11 mouse cellular contexts compared by ENCODE assay signal in the genomic region with DNA sequence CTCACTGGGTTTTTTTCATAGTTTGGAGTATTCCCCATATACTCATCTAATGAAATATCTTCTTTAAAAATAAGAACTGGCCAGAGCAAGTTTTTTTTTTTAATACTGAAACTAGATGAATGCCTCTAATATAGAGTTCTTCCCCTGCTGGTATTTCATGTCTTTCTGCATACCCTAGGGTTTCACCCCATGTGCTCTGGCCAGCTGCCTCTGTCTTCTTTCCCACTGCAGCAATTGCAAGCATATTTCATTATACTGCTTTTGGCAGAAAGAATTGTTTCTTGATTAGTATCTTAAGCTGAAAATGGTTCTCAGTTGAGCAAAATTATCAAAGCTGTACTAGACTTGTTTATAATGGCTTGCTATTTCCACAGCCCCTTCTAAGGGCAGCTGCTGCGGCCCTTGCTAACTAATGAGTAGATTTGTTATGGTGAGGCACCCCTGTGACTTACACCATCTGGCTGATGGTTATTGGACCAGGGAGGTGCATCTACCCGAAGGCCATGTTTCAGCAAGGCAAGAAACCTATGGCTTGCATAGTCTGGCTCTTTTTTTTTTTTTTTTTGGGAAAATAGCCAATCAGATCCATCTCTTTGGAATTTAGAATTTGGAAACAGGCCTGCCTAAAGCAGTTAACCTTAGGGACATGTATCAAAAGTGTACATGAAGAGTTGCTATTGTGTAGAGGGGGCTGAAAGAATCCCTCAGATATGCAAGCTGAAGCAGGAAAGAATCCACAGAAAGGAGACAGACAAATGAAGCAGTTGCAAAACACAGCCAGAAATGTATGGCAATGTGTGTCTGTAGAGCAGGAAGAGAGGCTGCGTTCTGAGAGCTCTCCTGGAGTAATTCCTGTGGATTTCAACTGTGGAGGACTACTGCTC. TPM values are rescaled to one million over a fixed set of nuclear protein-coding genes. Genes with fewer than 3 reads are reported as not detected.
A peak's percentile ranks its signal among the peaks of the same experiment; 100 is the strongest.
DNase-seq lines count a peak whose midpoint lies in the region; ATAC-seq lines count a peak whose summit lies in the region.
"Had no signal": no experiment of that assay in that cellular context is flagged by ENCODE, and none has a peak within 500 bp of the region (broad histone marks: within the 10 kb centered on the region; RNA-seq: fewer than 3 reads in every experiment).

No protein-coding gene starts in this region.

- no peak overlapping the region for H3K27ac ChIP-seq in midbrain, embryonic 12.5 days (replicated peaks)
- H3K27ac ChIP-seq in midbrain, embryonic 16.5 days (ENCODE audit: low read length), result no peak overlapping the region
- no peak overlapping the region; the same call in 1 of the 2 replicates for H3K27ac ChIP-seq in hindbrain, embryonic 15.5 days (replicated peaks)
- H3K27ac ChIP-seq in neural tube, embryonic 14.5 days (ENCODE audit: low read depth, low read length), result peak overlapping the region; percentile 17
- H3K27ac ChIP-seq: liver, embryonic 15.5 days had no signal

- H3K36me3 ChIP-seq in midbrain, embryonic 12.5 days, result no peaks in the 10 kb centered on the region
- no peaks in the 10 kb centered on the region for H3K36me3 ChIP-seq in midbrain, embryonic 16.5 days (ENCODE audit: control insufficient read depth, insufficient read depth, low read length)
- H3K36me3 ChIP-seq in hindbrain, embryonic 15.5 days, result no peaks in the 10 kb centered on the region
- H3K36me3 ChIP-seq in neural tube, embryonic 14.5 days (ENCODE audit: control insufficient read depth, insufficient read depth, low read length), result no peaks in the 10 kb centered on the region
- H3K36me3 ChIP-seq: liver, embryonic 15.5 days had no signal

- DNase-seq in adrenal gland, postnatal 10 days, result peak; percentile 20
- DNase-seq in adrenal gland, postnatal 25 days, result no peak
- no peak for DNase-seq in frontal cortex, postnatal 25 days (ENCODE audit: low spot score in 2 of 2)
- no peak for DNase-seq in right cerebral cortex, postnatal 4 days
- DNase-seq: spleen, adult 18-20 months had no signal

- no peak overlapping the region for H3K4me2 ChIP-seq in midbrain, embryonic 12.5 days (replicated peaks)
- no peak overlapping the region for H3K4me2 ChIP-seq in midbrain, embryonic 16.5 days (ENCODE audit: low read length)
- no peak overlapping the region for H3K4me2 ChIP-seq in hindbrain, embryonic 15.5 days
- no peak overlapping the region for H3K4me2 ChIP-seq in neural tube, embryonic 14.5 days (ENCODE audit: low read depth, low read length)
- H3K4me2 ChIP-seq: liver, embryonic 15.5 days had no signal

- no peaks in the 10 kb centered on the region for H3K27me3 ChIP-seq in midbrain, embryonic 12.5 days
- H3K27me3 ChIP-seq in midbrain, embryonic 16.5 days (ENCODE audit: control insufficient read depth, insufficient read depth, low read depth, low read length), result no peaks in the 10 kb centered on the region
- H3K27me3 ChIP-seq in hindbrain, embryonic 15.5 days, result no peaks in the 10 kb centered on the region
- no peaks in the 10 kb centered on the region for H3K27me3 ChIP-seq in neural tube, embryonic 14.5 days (ENCODE audit: control insufficient read depth, insufficient read depth, low read length)
- H3K27me3 ChIP-seq: liver, embryonic 15.5 days had no signal

- H3K9ac ChIP-seq in midbrain, embryonic 12.5 days (replicated peaks), result no peak overlapping the region
- no peak overlapping the region for H3K9ac ChIP-seq in midbrain, embryonic 16.5 days (ENCODE audit: low read depth, low read length)
- H3K9ac ChIP-seq in hindbrain, embryonic 15.5 days, result no peak overlapping the region
- no peak overlapping the region for H3K9ac ChIP-seq in neural tube, embryonic 14.5 days (replicated peaks; ENCODE audit: low read depth, low read length)
- H3K9ac ChIP-seq: liver, embryonic 15.5 days had no signal

- WGBS in midbrain, embryonic 12.5 days, result 77% methylated on average over 3 of the region's 3 CpGs
- WGBS in midbrain, embryonic 16.5 days, result 63% methylated on average over 3 of the region's 3 CpGs
- WGBS in hindbrain, embryonic 15.5 days, result 35% methylated on average over 3 of the region's 3 CpGs
- 46% methylated on average over 3 of the region's 3 CpGs for WGBS in neural tube, embryonic 14.5 days

- ATAC-seq in midbrain, embryonic 12.5 days (ENCODE audit: low FRiP score, low read depth), result peak; percentile 49; the same call in 1 of the 2 replicates
- ATAC-seq in midbrain, embryonic 16.5 days, result no peak
- ATAC-seq in hindbrain, embryonic 15.5 days (ENCODE audit: low FRiP score, low read depth), result peak; percentile 94
- peak; percentile 97 for ATAC-seq in neural tube, embryonic 14.5 days (ENCODE audit: low read depth)

- H3K4me3 ChIP-seq in midbrain, embryonic 12.5 days, result no peak overlapping the region
- H3K4me3 ChIP-seq in midbrain, embryonic 16.5 days (ENCODE audit: low read depth, low read length), result no peak overlapping the region
- H3K4me3 ChIP-seq in hindbrain, embryonic 15.5 days, result no peak overlapping the region
- no peak overlapping the region for H3K4me3 ChIP-seq in neural tube, embryonic 14.5 days (ENCODE audit: low read depth, low read length)
- H3K4me3 ChIP-seq: liver, embryonic 15.5 days had no signal

- no peaks in the 10 kb centered on the region for H3K9me3 ChIP-seq in midbrain, embryonic 12.5 days
- no peaks in the 10 kb centered on the region for H3K9me3 ChIP-seq in midbrain, embryonic 16.5 days (replicated peaks; ENCODE audit: control insufficient read depth, low read length, poor library complexity, severe bottlenecking)
- no peaks in the 10 kb centered on the region for H3K9me3 ChIP-seq in hindbrain, embryonic 15.5 days
- H3K9me3 ChIP-seq in neural tube, embryonic 14.5 days (ENCODE audit: control insufficient read depth, low read length), result no peaks in the 10 kb centered on the region
- H3K9me3 ChIP-seq: liver, embryonic 15.5 days had no signal

- H3K4me1 ChIP-seq in midbrain, embryonic 12.5 days, result no peaks in the 10 kb centered on the region
- H3K4me1 ChIP-seq in midbrain, embryonic 16.5 days (ENCODE audit: control insufficient read depth, insufficient read depth, low read length), result no peaks in the 10 kb centered on the region
- H3K4me1 ChIP-seq in hindbrain, embryonic 15.5 days (replicated peaks), result no peaks in the 10 kb centered on the region
- no peaks in the 10 kb centered on the region for H3K4me1 ChIP-seq in neural tube, embryonic 14.5 days (ENCODE audit: control insufficient read depth, insufficient read depth, low read length)
- H3K4me1 ChIP-seq: liver, embryonic 15.5 days had no signal

RNA-seq across cellular contexts. Expression of a gene that starts 30.6 kb away (rescaled TPM):
- total RNA-seq in adrenal gland, postnatal 10 days (2021), result not detected
- total RNA-seq in adrenal gland, postnatal 25 days (2021), result not detected in 2 replicates
- not detected in 2 replicates for polyA plus RNA-seq in midbrain, embryonic 12.5 days (2016; fragmentation: Nextera tagmentation; extraction: Ambion mirVana)
- polyA plus RNA-seq in midbrain, embryonic 16.5 days (2015; fragmentation: Nextera tagmentation; extraction: Ambion mirVana), result not detected in 2 replicates
- not detected in 2 replicates for polyA plus RNA-seq in hindbrain, embryonic 15.5 days (2015; fragmentation: Nextera tagmentation; extraction: Ambion mirVana)
- not detected in 2 replicates for polyA plus RNA-seq in neural tube, embryonic 14.5 days (2014; fragmentation: Nextera tagmentation; extraction: Ambion mirVana)
- polyA plus RNA-seq: forebrain, embryonic 11.5 days; liver, embryonic 15.5 days had no signal
